Mouse (Mus musculus) thymus, adult 2 months (tissue): ENCODE measurements around the gene Tmem59l.

Source experiments
- CTCF ChIP-seq: fragments of 200-500 bp; IDR thresholded peaks from 2 replicates; pipeline ENCODE4 v1.5.1; 2012; ENCODE audit warnings: mild to moderate bottlenecking, control low read depth, low read length, moderate library complexity, borderline replicate concordance; ENCODE audit not compliant: control insufficient read depth, poor library complexity, insufficient read depth; ENCODE audit errors: extremely low read depth
- POLR2A ChIP-seq: fragments of 200-500 bp; IDR thresholded peaks from 2 replicates; pipeline ENCODE4 v1.6.1; 2012; ENCODE audit warnings: mild to moderate bottlenecking, low read length, control low read depth, moderate library complexity; ENCODE audit not compliant: control insufficient read depth, poor library complexity, insufficient read depth; ENCODE audit errors: extremely low read depth

- TF ChIP-seq CTCF (no peak), POLR2A (no peak)
Observed at GRCm38 (mm10) chr8:70471856-70472255, 15.3 kb downstream of the Tmem59l start.
